Mouse (Mus musculus): Measurements from ENCODE around the gene Zfp14. TPM values are rescaled to one million over a fixed set of nuclear protein-coding genes. Genes with fewer than 3 reads are reported as not detected.

The Zfp14 gene
- polyA plus RNA-seq, 1 experiment from 2014 or later = 4.1 TPM

- Histone ChIP-seq H3K9me3 (replicated peaks) (no peaks in the 10 kb centered on the region), H3K36me3 (peaks cover 97% of the 10 kb centered on the region), H3K27ac (replicated peaks) (no peak overlapping the region), H3K27me3 (ENCODE audit: low read depth, poor library complexity, severe bottlenecking) (no peaks in the 10 kb centered on the region), H3K4me3 (no peak overlapping the region), H3K4me1 (no peaks in the 10 kb centered on the region)
- no peak for DNase-seq (ENCODE audit: low spot score)
- WGBS = 95% methylated on average over 8 of the region's 8 CpGs
These were observed 27.4 kb downstream of the Zfp14 start for GRCm38 (mm10) chr7:30023800-30024199.

- H3K9me3 ChIP-seq (replicated peaks) = no peaks in the 10 kb centered on the region
- no peak for DNase-seq (ENCODE audit: low spot score)
- peaks cover 99% of the 10 kb centered on the region for H3K36me3 ChIP-seq
- H3K27ac ChIP-seq (replicated peaks) = no peak overlapping the region
- no peaks in the 10 kb centered on the region for H3K4me1 ChIP-seq
- H3K4me3 ChIP-seq = no peak overlapping the region
- no peaks in the 10 kb centered on the region for H3K27me3 ChIP-seq (ENCODE audit: low read depth, poor library complexity, severe bottlenecking)
- 95% methylated on average over 9 of the region's 9 CpGs for WGBS
These were observed 27.9 kb downstream of the Zfp14 start for GRCm38 (mm10) chr7:30023324-30023723.

- no peaks in the 10 kb centered on the region for H3K4me1 ChIP-seq
- WGBS = 90% methylated on average over 2 of the region's 2 CpGs
- no peaks in the 10 kb centered on the region for H3K9me3 ChIP-seq (replicated peaks)
- H3K27me3 ChIP-seq (ENCODE audit: low read depth, poor library complexity, severe bottlenecking) = no peaks in the 10 kb centered on the region
- H3K27ac ChIP-seq (replicated peaks) = no peak overlapping the region
- H3K36me3 ChIP-seq = peaks cover 98% of the 10 kb centered on the region
- H3K4me3 ChIP-seq = no peak overlapping the region
- no peak for DNase-seq (ENCODE audit: low spot score)
These were observed 31.6 kb downstream of the Zfp14 start for GRCm38 (mm10) chr7:30019543-30019942.

GRCm38 (mm10) chr7:30017226-30017625 is 34.0 kb downstream of the Zfp14 start:
- Histone ChIP-seq H3K4me1 (no peaks in the 10 kb centered on the region), H3K27ac (replicated peaks) (no peak overlapping the region), H3K4me3 (no peak overlapping the region), H3K36me3 (peaks cover 93% of the 10 kb centered on the region), H3K9me3 (replicated peaks) (no peaks in the 10 kb centered on the region), H3K27me3 (ENCODE audit: low read depth, poor library complexity, severe bottlenecking) (no peaks in the 10 kb centered on the region)
- no peak for DNase-seq (ENCODE audit: low spot score)
- WGBS = 94% methylated on average over 6 of the region's 6 CpGs

GRCm38 (mm10) chr7:30012956-30013363 is 38.2 kb downstream of the Zfp14 start:
- no peaks in the 10 kb centered on the region for H3K27me3 ChIP-seq (ENCODE audit: low read depth, poor library complexity, severe bottlenecking)
- H3K4me3 ChIP-seq = no peak overlapping the region
- H3K36me3 ChIP-seq = peaks cover 89% of the 10 kb centered on the region
- H3K9me3 ChIP-seq (replicated peaks) = no peaks in the 10 kb centered on the region
- H3K27ac ChIP-seq (replicated peaks) = no peak overlapping the region
- H3K4me1 ChIP-seq = 0 out of 2 replicates have a peak, but pooled peaks cover 4% of the 10 kb centered on the region
- no peak for DNase-seq (ENCODE audit: low spot score)
- WGBS = 85% methylated on average over 4 of the region's 4 CpGs

- no peaks in the 10 kb centered on the region for H3K27me3 ChIP-seq (ENCODE audit: low read depth, poor library complexity, severe bottlenecking)
- 87% methylated on average over 10 of the region's 10 CpGs for WGBS
- peaks cover 87% of the 10 kb centered on the region for H3K36me3 ChIP-seq
- no peak overlapping the region for H3K27ac ChIP-seq (replicated peaks)
- H3K9me3 ChIP-seq (replicated peaks) = no peaks in the 10 kb centered on the region
- 0 out of 2 replicates have a peak, but pooled peaks cover 4% of the 10 kb centered on the region for H3K4me1 ChIP-seq
- H3K4me3 ChIP-seq = no peak overlapping the region
- no peak for DNase-seq (ENCODE audit: low spot score)
These were observed 40.5 kb downstream of the Zfp14 start for GRCm38 (mm10) chr7:30010551-30011195.

GRCm38 (mm10) chr7:30009321-30010085 is 41.7 kb downstream of the Zfp14 start:
- H3K27ac ChIP-seq (replicated peaks) = 0 out of 2 replicates have a peak overlapping the region, but pooled peaks have one; percentile 0
- peaks cover 88% of the 10 kb centered on the region for H3K36me3 ChIP-seq
- no peak for DNase-seq (ENCODE audit: low spot score)
- no peaks in the 10 kb centered on the region for H3K9me3 ChIP-seq (replicated peaks)
- 0 out of 2 replicates have a peak, but pooled peaks cover 4% of the 10 kb centered on the region for H3K4me1 ChIP-seq
- WGBS = 85% methylated on average over 21 of the region's 21 CpGs
- H3K4me3 ChIP-seq = no peak overlapping the region
- no peaks in the 10 kb centered on the region for H3K27me3 ChIP-seq (ENCODE audit: low read depth, poor library complexity, severe bottlenecking)

- WGBS = 92% methylated on average over 6 of the region's 6 CpGs
- Histone ChIP-seq H3K4me3 (no peak overlapping the region), H3K4me1 (0 out of 2 replicates have a peak, but pooled peaks cover 4% of the 10 kb centered on the region), H3K9me3 (replicated peaks) (no peaks in the 10 kb centered on the region), H3K27ac (replicated peaks) (no peak overlapping the region), H3K27me3 (ENCODE audit: low read depth, poor library complexity, severe bottlenecking) (no peaks in the 10 kb centered on the region), H3K36me3 (peaks cover 88% of the 10 kb centered on the region)
- DNase-seq (ENCODE audit: low spot score) = no peak
These were observed 43.0 kb downstream of the Zfp14 start for GRCm38 (mm10) chr7:30008020-30008690.

GRCm38 (mm10) chr7:30007601-30008000 is 43.6 kb downstream of the Zfp14 start:
- Histone ChIP-seq H3K36me3 (peaks cover 89% of the 10 kb centered on the region), H3K27me3 (ENCODE audit: low read depth, poor library complexity, severe bottlenecking) (no peaks in the 10 kb centered on the region), H3K9me3 (replicated peaks) (no peaks in the 10 kb centered on the region), H3K4me3 (no peak overlapping the region), H3K27ac (replicated peaks) (no peak overlapping the region), H3K4me1 (0 out of 2 replicates have a peak, but pooled peaks cover 4% of the 10 kb centered on the region)
- no peak for DNase-seq (ENCODE audit: low spot score)
- 92% methylated on average over 1 of the region's 1 CpGs for WGBS

GRCm38 (mm10) chr7:30000601-30001000 is 50.6 kb downstream of the Zfp14 start:
- H3K9me3 ChIP-seq (replicated peaks) = no peaks in the 10 kb centered on the region; the same call in 1 of the 2 replicates
- peaks cover 95% of the 10 kb centered on the region for H3K36me3 ChIP-seq
- H3K4me3 ChIP-seq = no peak overlapping the region
- H3K27ac ChIP-seq (replicated peaks) = no peak overlapping the region
- DNase-seq (ENCODE audit: low spot score) = no peak
- 92% methylated on average over 5 of the region's 5 CpGs for WGBS
- no peaks in the 10 kb centered on the region for H3K27me3 ChIP-seq (ENCODE audit: low read depth, poor library complexity, severe bottlenecking)
- H3K4me1 ChIP-seq = no peaks in the 10 kb centered on the region

- no peaks in the 10 kb centered on the region for H3K27me3 ChIP-seq (ENCODE audit: low read depth, poor library complexity, severe bottlenecking)
- H3K36me3 ChIP-seq = peaks cover 98% of the 10 kb centered on the region
- no peak overlapping the region for H3K4me3 ChIP-seq
- no peaks in the 10 kb centered on the region; the same call in 1 of the 2 replicates for H3K9me3 ChIP-seq (replicated peaks)
- 92% methylated on average over 8 of the region's 8 CpGs for WGBS
- DNase-seq (ENCODE audit: low spot score) = no peak
- H3K27ac ChIP-seq (replicated peaks) = no peak overlapping the region
- no peaks in the 10 kb centered on the region for H3K4me1 ChIP-seq
These were observed 56.0 kb downstream of the Zfp14 start for GRCm38 (mm10) chr7:29995134-29995533.

GRCm38 (mm10) chr7:29993340-29993739 is 57.8 kb downstream of the Zfp14 start:
- Histone ChIP-seq H3K36me3 (peaks cover 95% of the 10 kb centered on the region), H3K27ac (replicated peaks) (no peak overlapping the region), H3K4me3 (no peak overlapping the region), H3K4me1 (no peaks in the 10 kb centered on the region), H3K27me3 (ENCODE audit: low read depth, poor library complexity, severe bottlenecking) (no peaks in the 10 kb centered on the region), H3K9me3 (replicated peaks) (no peaks in the 10 kb centered on the region; the same call in 1 of the 2 replicates)
- no peak for DNase-seq (ENCODE audit: low spot score)
- WGBS = 98% methylated on average over 9 of the region's 9 CpGs
